Mouse (Mus musculus) liver, embryonic 14.5 days (tissue): ENCODE measurements at regions not wholly inside any gene's neighbourhood (a gene's known extent, or its start where the extent isn't known, plus 50 kb on each side); places are given as distances from the start of the nearest gene placed in this dataset.

Experiments
- ATAC-seq: fragments of 200-750 bp; cut with Nextera tagmentation; 2 replicates; pipeline ENCODE4 v1.8.0; 2017; ENCODE audit warnings: moderate number of reproducible peaks, mild to moderate bottlenecking, moderate library complexity; ENCODE audit not compliant: insufficient read depth
- DNase-seq, 3 experiments: peaks; one replicate each; pipeline ENCODE4 v3.0.0-alpha.2; 2012 to 2013; ENCODE audit warnings: low read depth in 3 of 3, low spot score in 3 of 3
- H3K27ac ChIP-seq: fragments of 300-500 bp; sonication (generic); 2 replicates; pipeline ENCODE4 v1.5.1; 2014; ENCODE audit warnings: moderate library complexity, mild to moderate bottlenecking, control low read depth, inconsistent platforms
- H3K27me3 ChIP-seq: fragments of 300-500 bp; sonication (generic); 2 replicates; pipeline ENCODE4 v1.6.1; 2014; ENCODE audit warnings: mild to moderate bottlenecking, low read length, moderate library complexity; ENCODE audit not compliant: control insufficient read depth, insufficient read depth
- H3K36me3 ChIP-seq: fragments of 300-500 bp; sonication (generic); replicated peaks from 2 replicates; pipeline ENCODE4 v1.6.1; 2014; ENCODE audit warnings: low read depth; ENCODE audit not compliant: control insufficient read depth, insufficient read depth
- H3K4me1 ChIP-seq, 2 experiments: fragments of 200-500 bp in 1 of 2; fragments of 300-500 bp in 1 of 2; sonication (generic) in 1 of 2; replicated peaks; 2 replicates each; pipeline ENCODE4 v1.6.1; 2012 to 2014; ENCODE audit warnings: antibody characterized with exemption in 1 of 2, inconsistent platforms in 1 of 2, low read length in 1 of 2; ENCODE audit not compliant: control insufficient read depth in 2 of 2, insufficient read depth in 2 of 2
- H3K4me2 ChIP-seq: fragments of 300-500 bp; sonication (generic); 2 replicates; pipeline ENCODE4 v1.6.1; 2014; ENCODE audit warnings: low read depth, mild to moderate bottlenecking, control low read depth, moderate library complexity
- H3K4me3 ChIP-seq, 2 experiments: fragments of 200-500 bp in 1 of 2; fragments of 300-500 bp in 1 of 2; sonication (generic) in 1 of 2; 2 replicates each; pipeline ENCODE4 v1.5.1; 2012 to 2014; ENCODE audit warnings: low read depth in 2 of 2, low read length in 2 of 2, mild to moderate bottlenecking in 2 of 2, control low read depth in 1 of 2, inconsistent platforms in 1 of 2, moderate library complexity in 1 of 2; ENCODE audit not compliant: insufficient read depth in 1 of 2
- H3K9ac ChIP-seq: fragments of 300-500 bp; sonication (generic); replicated peaks from 2 replicates; pipeline ENCODE4 v1.6.1; 2014; ENCODE audit warnings: mild to moderate bottlenecking, control low read depth, moderate library complexity
- H3K9me3 ChIP-seq: fragments of 300-500 bp; sonication (generic); 2 replicates; pipeline ENCODE4 v1.6.1; 2016; ENCODE audit warnings: low read length, mixed read lengths; ENCODE audit not compliant: control insufficient read depth
- CTCF ChIP-seq: IDR thresholded peaks from 2 replicates; pipeline ENCODE4 v1.5.1; 2016; ENCODE audit warnings: antibody characterized with exemption, low read depth, control low read depth
- EP300 ChIP-seq: IDR thresholded peaks from 2 replicates; pipeline ENCODE4 v1.6.1; 2016; ENCODE audit warnings: antibody characterized with exemption, low read depth
- WGBS: fragments of 180-500 bp; shearing (Covaris S2); extraction: QIAGEN DNeasy Blood & Tissue Kit; methylation state at CpG from one replicate; pipeline ENCODE4 v1.1.7; 2014; ENCODE audit not compliant: insufficient replicate concordance; 5-methylcytosine and 5-hydroxymethylcytosine counted together

GRCm38 (mm10) chr9:122572836-122573267 lies 174.3 kb upstream of the Topaz1 start:
- no peak for TF ChIP-seq CTCF
- no peak for TF ChIP-seq EP300
- Histone ChIP-seq H3K9me3 (no peaks in the 10 kb centered on the region), H3K36me3 (no peaks in the 10 kb centered on the region), H3K27ac (no peak overlapping the region), H3K4me1 (no peaks in the 10 kb centered on the region), H3K9ac (no peak overlapping the region), H3K27me3 (peaks cover 63% of the 10 kb centered on the region), H3K4me2 (no peak overlapping the region), H3K4me3 (no peak overlapping the region)
- 2% methylated on average over 13 of the region's 13 CpGs for WGBS
- DNase-seq (no peak), ATAC-seq (no peak)

GRCm38 (mm10) chr9:122585228-122585627 lies 161.9 kb upstream of the Topaz1 start:
- Histone ChIP-seq H3K4me1 (no peaks in the 10 kb centered on the region), H3K27me3 (no peaks in the 10 kb centered on the region), H3K36me3 (no peaks in the 10 kb centered on the region), H3K4me3 (no peak overlapping the region), H3K4me2 (no peak overlapping the region), H3K9ac (no peak overlapping the region), H3K9me3 (no peaks in the 10 kb centered on the region), H3K27ac (no peak overlapping the region)
- DNase-seq (no peak), ATAC-seq (no peak)
- 62% methylated on average over 8 of the region's 8 CpGs for WGBS
- TF ChIP-seq CTCF (no peak), EP300 (no peak)

GRCm38 (mm10) chr9:122586421-122586820 lies 160.7 kb upstream of the Topaz1 start:
- no peak for TF ChIP-seq EP300
- TF ChIP-seq CTCF, result no peak
- Histone ChIP-seq H3K9ac (no peak overlapping the region), H3K27me3 (no peaks in the 10 kb centered on the region), H3K4me3 (no peak overlapping the region), H3K36me3 (no peaks in the 10 kb centered on the region), H3K4me1 (no peaks in the 10 kb centered on the region), H3K9me3 (no peaks in the 10 kb centered on the region), H3K27ac (no peak overlapping the region), H3K4me2 (no peak overlapping the region)
- DNase-seq (no peak), ATAC-seq (no peak)
- WGBS, result 55% methylated on average over 6 of the region's 6 CpGs

- H3K9me3 ChIP-seq, result no peaks in the 10 kb centered on the region
- no peak overlapping the region for H3K9ac ChIP-seq
- no peak overlapping the region for H3K27ac ChIP-seq
- no peaks in the 10 kb centered on the region for H3K4me1 ChIP-seq
- H3K27me3 ChIP-seq, result no peaks in the 10 kb centered on the region
- H3K36me3 ChIP-seq, result no peaks in the 10 kb centered on the region
- no peak overlapping the region for H3K4me3 ChIP-seq
- WGBS, result 50% methylated on average over 5 of the region's 5 CpGs
- no peak overlapping the region for H3K4me2 ChIP-seq
- ATAC-seq (no peak), DNase-seq (no peak)
- TF ChIP-seq CTCF (no peak), EP300 (no peak)
Measured at GRCm38 (mm10) chr9:122586986-122587385, 160.2 kb upstream of the Topaz1 start.

- no peaks in the 10 kb centered on the region for H3K36me3 ChIP-seq
- H3K4me2 ChIP-seq, result no peak overlapping the region
- no peak overlapping the region for H3K9ac ChIP-seq
- H3K9me3 ChIP-seq, result no peaks in the 10 kb centered on the region
- H3K27me3 ChIP-seq, result no peaks in the 10 kb centered on the region
- H3K4me3 ChIP-seq, result no peak overlapping the region
- H3K4me1 ChIP-seq, result no peaks in the 10 kb centered on the region
- H3K27ac ChIP-seq, result no peak overlapping the region
- TF ChIP-seq CTCF, result no peak
- TF ChIP-seq EP300, result no peak
- DNase-seq (no peak), ATAC-seq (no peak)
- WGBS, result 70% methylated on average over 8 of the region's 8 CpGs
Measured at GRCm38 (mm10) chr9:122588246-122588645, 158.9 kb upstream of the Topaz1 start.
